Mouse (Mus musculus): ENCODE results near the gene Exph5. TPM values are rescaled to one million over a fixed set of nuclear protein-coding genes. Genes with fewer than 3 reads are reported as not detected.

Exph5 gene
- polyA plus RNA-seq, 1 experiment from 2014 or later, result 0.41 TPM

DNA sequence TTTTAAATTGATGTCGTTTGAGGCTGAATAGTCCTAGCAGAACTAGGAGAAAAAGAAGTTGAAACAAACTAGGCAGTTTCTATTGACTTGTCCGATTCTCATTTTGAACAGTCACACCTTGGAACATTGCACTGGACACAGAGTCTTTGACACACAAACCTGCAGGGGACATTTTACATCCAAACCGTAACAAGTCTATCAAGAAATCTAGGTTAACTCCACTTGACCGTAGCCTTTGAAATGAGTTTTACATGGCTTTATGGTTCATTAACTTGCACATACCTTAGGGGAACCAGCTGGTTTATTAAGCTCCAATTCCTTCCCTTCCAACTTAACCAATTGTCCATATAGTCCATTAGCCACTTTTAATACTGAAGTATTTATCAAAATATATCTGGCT, 99.2 kb downstream of the Exph5 start:
- ATAC-seq (replicated peaks; ENCODE audit: low FRiP score), result no peak
- H3K9me3 ChIP-seq (ENCODE audit: control insufficient read depth, low read length), result no peaks in the 10 kb centered on the region
- H3K36me3 ChIP-seq (ENCODE audit: control insufficient read depth, insufficient read depth, low read length), result no peaks in the 10 kb centered on the region
- no peak overlapping the region for H3K4me3 ChIP-seq (ENCODE audit: low read depth, low read length)
- no peak overlapping the region for H3K4me2 ChIP-seq
- WGBS, result 87% methylated on average over 4 of the region's 4 CpGs
- H3K9ac ChIP-seq (ENCODE audit: low read depth, low read length), result no peak overlapping the region
- H3K27ac ChIP-seq (ENCODE audit: low read depth, low read length), result no peak overlapping the region
- peaks cover 3% of the 10 kb centered on the region; the same call in 1 of the 2 replicates for H3K4me1 ChIP-seq (replicated peaks; ENCODE audit: control insufficient read depth, insufficient read depth, low read length)
- H3K27me3 ChIP-seq (replicated peaks; ENCODE audit: control insufficient read depth, insufficient read depth, low read length), result no peaks in the 10 kb centered on the region
- DNase-seq (ENCODE audit: low spot score), result no peak

DNA sequence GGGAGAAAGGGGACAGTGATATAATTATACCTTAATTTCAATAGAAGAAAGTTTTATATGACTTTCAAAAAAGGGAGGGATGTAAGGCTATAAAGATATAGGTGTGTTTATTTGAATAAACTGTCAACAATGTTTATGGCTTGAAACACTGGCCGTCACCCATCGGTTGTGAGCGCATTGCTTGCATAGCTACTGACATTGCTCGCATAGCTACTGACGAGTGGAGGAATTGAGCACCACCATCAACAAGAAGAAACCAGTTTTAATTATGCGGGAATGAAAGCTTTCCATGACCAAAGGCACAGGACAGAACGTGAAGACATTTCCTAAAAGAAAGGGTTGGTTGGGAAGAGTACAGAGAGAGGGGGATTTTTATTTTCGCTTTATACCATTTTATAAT, 99.7 kb downstream of the Exph5 start:
- Histone ChIP-seq H3K36me3 (ENCODE audit: control insufficient read depth, insufficient read depth, low read length) (no peaks in the 10 kb centered on the region), H3K27me3 (replicated peaks; ENCODE audit: control insufficient read depth, insufficient read depth, low read length) (no peaks in the 10 kb centered on the region), H3K4me3 (ENCODE audit: low read depth, low read length) (no peak overlapping the region), H3K27ac (ENCODE audit: low read depth, low read length) (no peak overlapping the region), H3K4me1 (replicated peaks; ENCODE audit: control insufficient read depth, insufficient read depth, low read length) (peaks cover 3% of the 10 kb centered on the region; the same call in 1 of the 2 replicates), H3K4me2 (no peak overlapping the region), H3K9ac (ENCODE audit: low read depth, low read length) (no peak overlapping the region), H3K9me3 (ENCODE audit: control insufficient read depth, low read length) (no peaks in the 10 kb centered on the region)
- DNase-seq (ENCODE audit: low spot score) (no peak), ATAC-seq (replicated peaks; ENCODE audit: low FRiP score) (no peak)
- WGBS, result 85% methylated on average over 8 of the region's 8 CpGs

DNA sequence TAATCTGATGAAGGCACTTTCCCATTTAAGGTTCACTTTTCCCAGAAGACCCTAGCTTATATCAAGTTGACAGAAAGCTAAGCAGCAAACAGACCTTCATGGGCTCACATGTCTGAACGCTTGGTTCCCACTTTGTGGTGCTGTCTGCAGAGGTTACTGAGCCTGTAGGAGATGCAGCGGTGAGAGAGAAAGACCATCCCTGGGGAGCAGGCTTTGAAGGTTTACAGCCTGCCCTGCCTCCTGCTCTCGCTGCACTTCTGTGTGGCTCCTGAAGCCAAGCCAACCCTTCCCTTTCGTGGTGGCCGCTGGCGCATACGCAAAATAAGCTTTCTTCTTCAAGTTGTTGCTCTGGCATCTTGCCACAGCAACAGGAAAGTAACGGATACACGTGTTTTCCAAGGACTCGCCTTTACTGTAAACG, 100.8 kb downstream of the Exph5 start, which contains the start of gene 4930550C14Rik:
Gene 4930550C14Rik (plus strand): TSS at position 35 of the 421 bp plus-strand sequence.
- Histone ChIP-seq H3K27ac (ENCODE audit: low read depth, low read length) (no peak within 1 kb of the TSS), H3K4me3 (ENCODE audit: low read depth, low read length) (no peak within 1 kb of the TSS), H3K4me2 (peak within 1 kb of the TSS; percentile 18), H3K4me1 (replicated peaks; ENCODE audit: control insufficient read depth, insufficient read depth, low read length) (peaks cover 3% of the 10 kb centered on the region; the same call in 1 of the 2 replicates), H3K9ac (ENCODE audit: low read depth, low read length) (no peak within 1 kb of the TSS), H3K36me3 (ENCODE audit: control insufficient read depth, insufficient read depth, low read length) (no peaks in the 10 kb centered on the region), H3K9me3 (ENCODE audit: control insufficient read depth, low read length) (no peaks in the 10 kb centered on the region), H3K27me3 (replicated peaks; ENCODE audit: control insufficient read depth, insufficient read depth, low read length) (no peaks in the 10 kb centered on the region)
- DNase-seq (ENCODE audit: low spot score) (no peak), ATAC-seq (replicated peaks; ENCODE audit: low FRiP score) (no peak)
- WGBS, result 39% methylated on average over 11 of the region's 11 CpGs

DNA sequence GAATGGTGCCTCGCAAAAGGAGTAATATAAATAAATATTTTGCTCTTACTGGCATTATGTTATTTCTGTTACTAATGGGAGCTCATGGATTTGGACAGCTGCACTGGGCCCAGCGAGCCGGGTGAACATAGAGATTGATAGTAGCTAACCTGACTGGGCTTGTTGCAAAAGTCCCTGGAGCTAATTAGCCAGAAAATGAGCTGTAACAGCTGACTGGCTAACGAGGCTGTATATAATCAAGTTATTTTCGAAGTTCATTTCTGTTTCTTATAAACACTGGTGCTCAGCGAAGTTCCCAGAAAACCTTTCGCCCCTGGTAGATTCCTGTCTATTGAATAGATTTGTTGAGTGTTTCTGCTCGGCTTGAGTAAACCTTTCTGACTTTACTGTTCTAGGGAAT, 101.5 kb downstream of the Exph5 start:
- no peaks in the 10 kb centered on the region for H3K36me3 ChIP-seq (ENCODE audit: control insufficient read depth, insufficient read depth, low read length)
- no peak overlapping the region for H3K4me3 ChIP-seq (ENCODE audit: low read depth, low read length)
- no peaks in the 10 kb centered on the region for H3K27me3 ChIP-seq (replicated peaks; ENCODE audit: control insufficient read depth, insufficient read depth, low read length)
- H3K27ac ChIP-seq (ENCODE audit: low read depth, low read length), result no peak overlapping the region
- ATAC-seq (replicated peaks; ENCODE audit: low FRiP score) (no peak), DNase-seq (ENCODE audit: low spot score) (no peak)
- peaks cover 3% of the 10 kb centered on the region; the same call in 1 of the 2 replicates for H3K4me1 ChIP-seq (replicated peaks; ENCODE audit: control insufficient read depth, insufficient read depth, low read length)
- no peaks in the 10 kb centered on the region for H3K9me3 ChIP-seq (ENCODE audit: control insufficient read depth, low read length)
- H3K9ac ChIP-seq (ENCODE audit: low read depth, low read length), result no peak overlapping the region
- 81% methylated on average over 8 of the region's 8 CpGs for WGBS
- H3K4me2 ChIP-seq, result no peak overlapping the region

DNA sequence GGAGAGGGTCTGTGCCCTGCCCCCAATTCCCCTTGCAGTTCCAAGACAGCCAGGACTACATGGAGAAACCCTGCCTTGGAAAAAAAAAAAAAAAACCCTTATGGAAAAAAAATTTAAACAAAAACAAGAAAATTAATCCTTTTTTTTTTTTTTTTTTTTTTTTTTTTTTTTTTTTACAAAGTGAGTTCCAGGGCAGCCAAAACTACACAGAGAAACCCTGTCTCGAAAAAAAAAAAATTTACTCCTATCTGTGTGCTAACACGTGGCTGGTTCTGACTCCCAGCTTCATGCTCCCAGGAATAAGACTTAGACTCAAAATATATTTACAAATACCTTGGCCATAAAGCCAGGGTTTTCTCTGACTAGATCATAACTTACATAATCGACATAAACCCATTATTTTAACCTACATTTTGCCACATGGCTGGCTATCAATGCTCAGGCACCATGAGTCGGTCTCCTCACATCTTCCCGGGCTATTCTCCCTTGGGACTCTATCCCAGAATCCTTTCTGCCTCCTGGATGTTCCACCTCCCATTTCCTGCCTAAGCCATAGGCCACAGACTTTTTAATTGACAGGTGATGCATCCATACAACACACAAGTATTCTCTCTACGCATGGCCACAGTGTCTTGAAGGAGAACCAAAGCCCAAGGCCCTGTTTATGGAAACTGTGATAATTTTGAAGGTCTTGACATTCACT, 102.7 kb downstream of the Exph5 start:
- Histone ChIP-seq H3K27ac (ENCODE audit: low read depth, low read length) (no peak overlapping the region), H3K9me3 (ENCODE audit: control insufficient read depth, low read length) (no peaks in the 10 kb centered on the region), H3K4me1 (replicated peaks; ENCODE audit: control insufficient read depth, insufficient read depth, low read length) (0 out of 2 replicates have a peak, but pooled peaks cover 5% of the 10 kb centered on the region), H3K9ac (ENCODE audit: low read depth, low read length) (no peak overlapping the region), H3K36me3 (ENCODE audit: control insufficient read depth, insufficient read depth, low read length) (no peaks in the 10 kb centered on the region), H3K4me3 (ENCODE audit: low read depth, low read length) (no peak overlapping the region), H3K4me2 (no peak overlapping the region; the same call in 1 of the 2 replicates), H3K27me3 (replicated peaks; ENCODE audit: control insufficient read depth, insufficient read depth, low read length) (no peaks in the 10 kb centered on the region)
- 78% methylated on average over 6 of the region's 6 CpGs for WGBS
- ATAC-seq (replicated peaks; ENCODE audit: low FRiP score), result no peak
- DNase-seq (ENCODE audit: low spot score), result no peak

DNA sequence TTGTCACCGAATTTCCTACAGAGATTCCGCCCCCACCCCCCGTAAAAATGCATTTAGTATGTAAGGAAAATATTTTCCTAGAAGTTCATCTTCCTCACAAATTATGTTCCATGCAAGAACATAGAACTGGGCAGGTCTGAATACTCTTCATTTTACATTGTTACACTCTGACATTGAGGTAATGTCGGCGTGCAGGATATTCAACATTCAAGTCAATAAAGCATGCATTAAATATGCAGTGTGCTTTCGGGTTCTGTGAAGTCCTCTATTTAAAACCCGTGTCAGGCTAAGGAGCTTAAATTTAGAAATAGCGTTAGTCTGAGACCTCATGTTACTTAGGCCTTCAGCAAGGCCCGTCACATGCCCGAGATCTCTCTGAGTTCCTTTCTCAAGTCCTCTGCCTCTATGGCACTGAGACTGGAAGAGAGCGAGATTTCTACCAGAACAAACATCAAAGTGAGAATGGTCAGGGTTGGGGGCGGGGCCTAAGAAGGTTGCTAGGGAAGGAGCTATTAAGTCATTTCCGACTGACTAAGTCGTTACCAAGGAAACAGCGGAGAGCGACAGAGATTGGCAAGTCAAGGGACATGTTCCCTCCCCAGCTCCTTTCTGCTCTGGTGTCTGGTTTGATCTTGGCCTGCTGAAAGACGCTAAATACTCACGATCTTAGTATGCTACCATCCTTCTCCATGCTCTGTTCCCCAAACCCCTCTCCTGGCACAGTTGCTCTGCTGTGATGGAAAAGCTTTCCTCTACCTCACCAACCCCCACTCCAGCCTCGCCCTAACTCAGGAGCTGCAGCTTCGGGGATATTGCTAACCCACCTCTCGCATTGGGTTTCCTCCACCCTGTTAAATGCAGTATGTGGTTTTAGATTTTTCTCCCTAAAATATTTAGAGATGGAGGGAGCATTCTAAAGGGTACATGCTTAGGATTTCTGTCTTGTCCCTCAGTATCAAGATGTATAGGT, 103.6 kb downstream of the Exph5 start:
- H3K9me3 ChIP-seq (ENCODE audit: control insufficient read depth, low read length), result no peaks in the 10 kb centered on the region
- H3K27me3 ChIP-seq (replicated peaks; ENCODE audit: control insufficient read depth, insufficient read depth, low read length), result no peaks in the 10 kb centered on the region
- ATAC-seq (replicated peaks; ENCODE audit: low FRiP score) (no peak; the same call in 1 of the 2 replicates), DNase-seq (ENCODE audit: low spot score) (peak; percentile 64)
- H3K36me3 ChIP-seq (ENCODE audit: control insufficient read depth, insufficient read depth, low read length), result no peaks in the 10 kb centered on the region
- WGBS, result 32% methylated on average over 21 of the region's 21 CpGs
- H3K4me2 ChIP-seq, result peak overlapping the region; percentile 58
- peak overlapping the region; percentile 15 for H3K4me3 ChIP-seq (ENCODE audit: low read depth, low read length)
- peaks cover 9% of the 10 kb centered on the region for H3K4me1 ChIP-seq (replicated peaks; ENCODE audit: control insufficient read depth, insufficient read depth, low read length)
- H3K9ac ChIP-seq (ENCODE audit: low read depth, low read length), result 0 out of 2 replicates have a peak overlapping the region, but pooled peaks have one; percentile 21
- no peak overlapping the region for H3K27ac ChIP-seq (ENCODE audit: low read depth, low read length)

DNA sequence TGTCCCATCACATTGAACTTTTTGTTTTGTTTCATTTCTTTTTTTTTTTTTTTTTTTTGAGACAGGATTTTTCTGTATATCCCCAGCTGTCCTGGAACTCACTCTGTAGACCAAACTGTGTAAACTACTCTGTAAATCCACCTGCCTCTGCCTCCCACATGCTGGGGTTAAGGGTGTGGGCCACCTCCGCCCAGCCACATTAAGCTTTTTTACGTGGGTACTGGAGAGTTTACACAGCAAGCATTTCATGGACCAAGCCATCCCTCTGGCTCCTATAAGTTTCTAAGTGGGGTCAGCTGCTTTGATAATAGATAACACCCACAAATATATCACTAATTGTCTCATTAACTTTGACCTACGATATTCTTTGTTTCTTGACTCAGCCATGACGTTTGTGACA, 107.1 kb downstream of the Exph5 start:
- Histone ChIP-seq H3K27ac (ENCODE audit: low read depth, low read length) (peak overlapping the region; percentile 20; the same call in 1 of the 2 replicates), H3K4me3 (ENCODE audit: low read depth, low read length) (no peak overlapping the region), H3K27me3 (replicated peaks; ENCODE audit: control insufficient read depth, insufficient read depth, low read length) (no peaks in the 10 kb centered on the region), H3K4me1 (replicated peaks; ENCODE audit: control insufficient read depth, insufficient read depth, low read length) (peaks cover 14% of the 10 kb centered on the region), H3K9ac (ENCODE audit: low read depth, low read length) (no peak overlapping the region), H3K9me3 (ENCODE audit: control insufficient read depth, low read length) (no peaks in the 10 kb centered on the region), H3K4me2 (no peak overlapping the region), H3K36me3 (ENCODE audit: control insufficient read depth, insufficient read depth, low read length) (no peaks in the 10 kb centered on the region)
- no peak for DNase-seq (ENCODE audit: low spot score)
- no peak for ATAC-seq (replicated peaks; ENCODE audit: low FRiP score)
- 78% methylated on average over 4 of the region's 4 CpGs for WGBS

DNA sequence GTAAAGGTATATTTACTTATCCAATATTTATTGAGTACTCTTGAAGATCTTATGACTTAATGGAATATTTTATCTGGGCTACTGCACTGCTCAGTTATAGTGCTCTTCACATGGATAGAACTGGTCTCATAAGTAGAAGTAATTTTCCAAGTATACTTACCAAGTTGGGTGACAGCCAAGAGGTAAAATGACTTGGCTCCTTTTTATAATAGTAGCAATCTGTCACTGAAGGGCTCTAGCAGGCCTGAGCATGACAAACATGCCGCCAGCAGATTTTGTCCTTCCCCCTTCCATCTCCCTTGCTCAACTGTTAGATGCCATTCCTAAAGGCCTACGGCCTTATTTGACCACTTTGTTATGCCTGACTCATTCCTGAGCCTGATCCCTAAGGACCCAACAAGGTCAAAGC, 107.5 kb downstream of the Exph5 start:
- H3K27me3 ChIP-seq (replicated peaks; ENCODE audit: control insufficient read depth, insufficient read depth, low read length), result no peaks in the 10 kb centered on the region
- WGBS, result 85% methylated on average over 2 of the region's 2 CpGs
- no peaks in the 10 kb centered on the region for H3K9me3 ChIP-seq (ENCODE audit: control insufficient read depth, low read length)
- no peaks in the 10 kb centered on the region for H3K36me3 ChIP-seq (ENCODE audit: control insufficient read depth, insufficient read depth, low read length)
- H3K4me3 ChIP-seq (ENCODE audit: low read depth, low read length), result no peak overlapping the region
- ATAC-seq (replicated peaks; ENCODE audit: low FRiP score) (0 out of 2 replicates have a peak, but pooled peaks have one; percentile 2), DNase-seq (ENCODE audit: low spot score) (no peak)
- no peak overlapping the region for H3K4me2 ChIP-seq
- no peak overlapping the region for H3K9ac ChIP-seq (ENCODE audit: low read depth, low read length)
- H3K27ac ChIP-seq (ENCODE audit: low read depth, low read length), result peak overlapping the region; percentile 20
- H3K4me1 ChIP-seq (replicated peaks; ENCODE audit: control insufficient read depth, insufficient read depth, low read length), result peaks cover 14% of the 10 kb centered on the region

Measured in liver, embryonic 11.5 days (tissue).